Mouse (Mus musculus) macrophage (primary cell): ENCODE results near the gene Iqcf1. TPM values are rescaled to one million over a fixed set of nuclear protein-coding genes. Genes with fewer than 3 reads are reported as not detected.

Experiments
- H3K27ac ChIP-seq: fragments of 350-480 bp; formaldehyde crosslinking; 2 replicates; pipeline ENCODE4 v1.9.0; 2021
- H3K36me3 ChIP-seq: fragments of 350-480 bp; formaldehyde crosslinking; 2 replicates; pipeline ENCODE4 v1.9.0; 2021; ENCODE audit errors: inconsistent target
- H3K4me3 ChIP-seq: fragments of 350-480 bp; formaldehyde crosslinking; 2 replicates; pipeline ENCODE4 v1.9.0; 2021; ENCODE audit errors: inconsistent target
- H3K79me2 ChIP-seq: fragments of 350-480 bp; formaldehyde crosslinking; 2 replicates; pipeline ENCODE4 v1.9.0; 2021; ENCODE audit errors: inconsistent target
- WGBS: methylation state at CpG from one replicate; pipeline ENCODE4 v1.1.7; 2026; ENCODE audit warnings: inconsistent platforms; ENCODE audit not compliant: missing documents; 5-methylcytosine and 5-hydroxymethylcytosine counted together
- polyA plus RNA-seq: library from polyadenylated mRNA; stranded (reverse); fragments of 250-400 nt; gene quantifications from 3 replicates; pipeline ENCODE4 v1.2.4, GENCODE M21; 2018; ENCODE audit warnings: inconsistent platforms

Gene Iqcf1
- polyA plus RNA-seq, 1 experiment from 2014 or later = not detected

- WGBS = 92% methylated on average over 16 of the region's 18 CpGs
- H3K36me3 ChIP-seq = no peaks in the 10 kb centered on the region
- no peaks in the 10 kb centered on the region for H3K79me2 ChIP-seq
- no peak overlapping the region for H3K27ac ChIP-seq
- no peak overlapping the region for H3K4me3 ChIP-seq
These were observed 39.3 kb upstream of the Iqcf1 start for GRCm38 (mm10) chr9:106460401-106461025.

- no peak overlapping the region for H3K4me3 ChIP-seq
- H3K27ac ChIP-seq = no peak overlapping the region
- WGBS = 95% methylated on average over 9 of the region's 9 CpGs
- H3K79me2 ChIP-seq = no peaks in the 10 kb centered on the region
- no peaks in the 10 kb centered on the region for H3K36me3 ChIP-seq
These were observed 38.7 kb upstream of the Iqcf1 start for GRCm38 (mm10) chr9:106461026-106461415.

- WGBS = 91% methylated on average over 15 of the region's 16 CpGs
- Histone ChIP-seq H3K27ac (no peak overlapping the region), H3K79me2 (no peaks in the 10 kb centered on the region), H3K36me3 (no peaks in the 10 kb centered on the region), H3K4me3 (no peak overlapping the region)
These were observed 37.9 kb upstream of the Iqcf1 start for GRCm38 (mm10) chr9:106461641-106462429.

GRCm38 (mm10) chr9:106462430-106462800, 37.4 kb upstream of the Iqcf1 start:
- Histone ChIP-seq H3K27ac (no peak overlapping the region), H3K79me2 (no peaks in the 10 kb centered on the region), H3K36me3 (no peaks in the 10 kb centered on the region), H3K4me3 (no peak overlapping the region)
- WGBS = 96% methylated on average over 8 of the region's 12 CpGs

- 94% methylated on average over 21 of the region's 21 CpGs for WGBS
- H3K4me3 ChIP-seq = no peak overlapping the region
- no peaks in the 10 kb centered on the region for H3K79me2 ChIP-seq
- H3K36me3 ChIP-seq = no peaks in the 10 kb centered on the region
- H3K27ac ChIP-seq = no peak overlapping the region
These were observed 36.4 kb upstream of the Iqcf1 start for GRCm38 (mm10) chr9:106463122-106464063.

- Histone ChIP-seq H3K79me2 (no peaks in the 10 kb centered on the region), H3K4me3 (no peak overlapping the region), H3K27ac (no peak overlapping the region), H3K36me3 (no peaks in the 10 kb centered on the region)
- 4% methylated on average over 75 of the region's 99 CpGs for WGBS
These were observed 34.8 kb upstream of the Iqcf1 start for GRCm38 (mm10) chr9:106464751-106465541.

- Histone ChIP-seq H3K4me3 (no peak within 1 kb of the TSS), H3K27ac (no peak within 1 kb of the TSS), H3K79me2 (no peaks in the 10 kb centered on the region), H3K36me3 (no peaks in the 10 kb centered on the region)
- 41% methylated on average over 17 of the region's 26 CpGs for WGBS
These were observed 34.1 kb upstream of the Iqcf1 start, which contains the start of gene Gpr62 for GRCm38 (mm10) chr9:106465571-106466200. Gene Gpr62, minus strand, starts transcription at chr9:106465938.

- no peaks in the 10 kb centered on the region for H3K36me3 ChIP-seq
- no peaks in the 10 kb centered on the region for H3K79me2 ChIP-seq
- 86% methylated on average over 6 of the region's 6 CpGs for WGBS
- H3K4me3 ChIP-seq = no peak overlapping the region
- no peak overlapping the region for H3K27ac ChIP-seq
These were observed 33.0 kb upstream of the Iqcf1 start for GRCm38 (mm10) chr9:106466721-106467120.

GRCm38 (mm10) chr9:106467746-106468145, 32.0 kb upstream of the Iqcf1 start:
- H3K36me3 ChIP-seq = no peaks in the 10 kb centered on the region
- no peaks in the 10 kb centered on the region for H3K79me2 ChIP-seq
- H3K27ac ChIP-seq = no peak overlapping the region
- no peak overlapping the region for H3K4me3 ChIP-seq
- WGBS = 93% methylated on average over 7 of the region's 7 CpGs

- 45% methylated on average over 6 of the region's 6 CpGs for whole genome bisulfite sequencing
- Histone ChIP-seq H3K27ac (no peak overlapping the region), H3K79me2 (no peaks in the 10 kb centered on the region; the same call in 1 of the 2 replicates), H3K36me3 (peaks cover 8% of the 10 kb centered on the region; the same call in 1 of the 2 replicates), H3K4me3 (no peak overlapping the region)
These were observed 30.4 kb upstream of the Iqcf1 start for GRCm38 (mm10) chr9:106469317-106469716.

GRCm38 (mm10) chr9:106469776-106470175, 30.0 kb upstream of the Iqcf1 start:
- H3K36me3 ChIP-seq = peaks cover 8% of the 10 kb centered on the region; the same call in 1 of the 2 replicates
- H3K4me3 ChIP-seq = no peak overlapping the region
- 32% methylated on average over 9 of the region's 9 CpGs for WGBS
- H3K27ac ChIP-seq = no peak overlapping the region
- H3K79me2 ChIP-seq = peaks cover under 1% of the 10 kb centered on the region; the same call in 1 of the 2 replicates

GRCm38 (mm10) chr9:106470991-106471750, 28.6 kb upstream of the Iqcf1 start:
- Histone ChIP-seq H3K36me3 (peaks cover 8% of the 10 kb centered on the region; the same call in 1 of the 2 replicates), H3K4me3 (no peak overlapping the region), H3K79me2 (peaks cover 12% of the 10 kb centered on the region), H3K27ac (no peak overlapping the region)
- 93% methylated on average over 13 of the region's 14 CpGs for WGBS

- Histone ChIP-seq H3K27ac (no peak overlapping the region), H3K4me3 (no peak overlapping the region), H3K36me3 (peaks cover 8% of the 10 kb centered on the region; the same call in 1 of the 2 replicates), H3K79me2 (peaks cover 12% of the 10 kb centered on the region)
- 97% methylated on average over 5 of the region's 5 CpGs for WGBS
These were observed 27.9 kb upstream of the Iqcf1 start for GRCm38 (mm10) chr9:106471892-106472291.
